Mouse (Mus musculus) ES-E14 (cell line): Measurements from ENCODE around the gene Rev3l. TPM values are rescaled to one million over a fixed set of nuclear protein-coding genes. Genes with fewer than 3 reads are reported as not detected.
"Not testable (repeated sequence)": the region's sequence is repeated elsewhere in the genome, so short reads cannot be mapped to it uniquely, and the experiment has no call there.

Experiments used
- DNase-seq: peaks from one replicate; pipeline ENCODE4 v3.0.0-alpha.2; 2013; ENCODE audit warnings: low read depth, low spot score
- H3K27ac ChIP-seq: 2 replicates; pipeline ENCODE4 v1.5.1; 2012; ENCODE audit warnings: low read depth, mild to moderate bottlenecking, low read length, moderate library complexity, mixed read lengths; ENCODE audit not compliant: poor library complexity, insufficient read depth, severe bottlenecking
- H3K36me3 ChIP-seq: 2 replicates; pipeline ENCODE4 v1.6.1; 2012; ENCODE audit warnings: mild to moderate bottlenecking, low read length, moderate library complexity, mixed read lengths; ENCODE audit not compliant: control insufficient read depth, poor library complexity, insufficient read depth, severe bottlenecking
- H3K4me1 ChIP-seq, 2 experiments: fragments of 150-350 bp in 1 of 2; sonication (generic) in 1 of 2; 2 replicates each; pipeline ENCODE4 v1.6.1; 2012; ENCODE audit warnings: low read length in 2 of 2, mild to moderate bottlenecking in 1 of 2, mixed read lengths in 1 of 2; ENCODE audit not compliant: control insufficient read depth in 2 of 2, insufficient read depth in 2 of 2, poor library complexity in 1 of 2
- H3K4me3 ChIP-seq, 2 experiments: fragments of 150-350 bp in 1 of 2; sonication (generic) in 1 of 2; 2 replicates each; pipeline ENCODE4 v1.5.1; 2012; ENCODE audit warnings: low read length in 2 of 2, low read depth in 1 of 2, mild to moderate bottlenecking in 1 of 2, mixed read lengths in 1 of 2; ENCODE audit not compliant: insufficient read depth in 1 of 2, poor library complexity in 1 of 2, severe bottlenecking in 1 of 2
- H3K9ac ChIP-seq: 2 replicates; pipeline ENCODE4 v1.6.1; 2012; ENCODE audit warnings: low read depth, mild to moderate bottlenecking, low read length, mixed read lengths; ENCODE audit not compliant: poor library complexity, insufficient read depth, severe bottlenecking
- H3K9me3 ChIP-seq: fragments of 150-350 bp; sonication (generic); 2 replicates; pipeline ENCODE4 v1.6.1; 2012; ENCODE audit warnings: low read depth, mild to moderate bottlenecking, low read length; ENCODE audit not compliant: control insufficient read depth, insufficient read depth
- CHD2 ChIP-seq: IDR thresholded peaks from 2 replicates; pipeline ENCODE4 v1.6.1; 2014; ENCODE audit warnings: mild to moderate bottlenecking, low read depth, low read length, inconsistent platforms
- HCFC1 ChIP-seq: IDR thresholded peaks from 2 replicates; pipeline ENCODE4 v1.6.1; 2012; ENCODE audit warnings: low read length, inconsistent platforms, borderline replicate concordance; ENCODE audit not compliant: insufficient read depth
- MAFK ChIP-seq: IDR thresholded peaks from 2 replicates; pipeline ENCODE4 v1.6.1; 2014; ENCODE audit warnings: mild to moderate bottlenecking, low read depth, low read length, inconsistent platforms; ENCODE audit not compliant: insufficient read depth
- ZC3H11A ChIP-seq: IDR thresholded peaks from 2 replicates; pipeline ENCODE4 v1.6.1; 2012; ENCODE audit warnings: low read depth, mild to moderate bottlenecking, inconsistent platforms, low read length, borderline replicate concordance
- ZNF384 ChIP-seq: IDR thresholded peaks from 2 replicates; pipeline ENCODE4 v1.6.1; 2012; ENCODE audit warnings: low read depth, low read length, inconsistent platforms
- in situ Hi-C, 2 experiments: fragments of 600-800 bp; cut with MboI; formaldehyde crosslinking; loops; one replicate each; pipeline ENCODE4 v1.15.1; 2025; ENCODE audit warnings: low sequenced_read_pairs in 2 of 2, inconsistent platforms in 1 of 2; ENCODE audit not compliant: unreplicated experiment in 2 of 2
- total RNA-seq: library from RNA; depleted of rRNA; stranded (reverse); fragments of 300-350 nt; gene quantifications from 2 replicates; pipeline ENCODE4 v1.2.3, GENCODE M21; 2012; rRNA removed

The Rev3l gene
- total RNA-seq, 1 experiment, result 35.0 TPM

- no peak overlapping the region for H3K9ac ChIP-seq
- no peak for DNase-seq
- no peak overlapping the region for H3K4me3 ChIP-seq
- no peaks in the 10 kb centered on the region for H3K9me3 ChIP-seq
- H3K4me1 ChIP-seq, result no peaks in the 10 kb centered on the region
- in situ Hi-C loops, result no loop called here
- TF ChIP-seq ZC3H11A (no peak), MAFK (no peak), HCFC1 (no peak), CHD2 (no peak), ZNF384 (no peak)
- H3K36me3 ChIP-seq, result no peaks in the 10 kb centered on the region
- no peak overlapping the region for H3K27ac ChIP-seq
Observed at GRCm38 (mm10) chr10:39906799-39907658, 175.1 kb downstream of the Rev3l start.

- in situ Hi-C loops, result no loop called here
- no peaks in the 10 kb centered on the region for H3K36me3 ChIP-seq
- TF ChIP-seq ZNF384 (no peak), HCFC1 (no peak), CHD2 (no peak), ZC3H11A (no peak), MAFK (no peak)
Observed at GRCm38 (mm10) chr10:39908768-39909441, 177.0 kb downstream of the Rev3l start.

DNA sequence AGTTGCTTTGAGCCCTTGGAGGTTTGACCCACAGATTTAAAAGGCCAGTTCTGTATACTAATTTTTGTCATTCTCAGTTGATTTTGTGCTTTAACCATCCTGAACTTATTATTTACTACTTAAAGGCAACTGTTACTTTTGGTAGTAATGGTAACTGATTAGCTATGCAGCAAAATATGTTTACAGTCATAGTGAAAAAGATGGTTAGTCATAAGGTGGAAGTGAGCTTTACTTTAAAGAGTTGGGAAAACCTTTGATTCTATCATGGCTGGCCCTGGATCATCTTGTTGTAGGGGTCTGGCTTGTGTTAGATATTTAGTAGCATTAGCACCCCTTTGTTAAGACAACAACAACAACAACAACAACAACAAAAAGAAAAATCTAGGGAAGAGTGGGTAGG, 180.7 kb downstream of the Rev3l start:
- no peak overlapping the region for H3K9ac ChIP-seq
- no peak for TF ChIP-seq ZNF384
- TF ChIP-seq CHD2, result no peak
- no peak for TF ChIP-seq MAFK
- no peak for TF ChIP-seq HCFC1
- no peak for TF ChIP-seq ZC3H11A
- H3K9me3 ChIP-seq, result no peaks in the 10 kb centered on the region
- H3K27ac ChIP-seq, result no peak overlapping the region
- H3K4me1 ChIP-seq, result no peaks in the 10 kb centered on the region
- DNase-seq, result no peak
- H3K36me3 ChIP-seq, result no peaks in the 10 kb centered on the region
- in situ Hi-C loops, result no loop called here
- no peak overlapping the region for H3K4me3 ChIP-seq

More at GRCm38 (mm10) chr10:39908768-39909441, 177.0 kb downstream of the Rev3l start:
- DNase-seq, result no peak
- no peaks in the 10 kb centered on the region for H3K4me1 ChIP-seq
- no peak overlapping the region for H3K4me3 ChIP-seq
- no peak overlapping the region for H3K27ac ChIP-seq
- no peak overlapping the region for H3K9ac ChIP-seq
- H3K9me3 ChIP-seq, result no peaks in the 10 kb centered on the region

- H3K36me3 ChIP-seq, H3K9ac ChIP-seq, H3K4me3 ChIP-seq, H3K9me3 ChIP-seq, DNase-seq, in situ Hi-C loops, H3K4me1 ChIP-seq, H3K27ac ChIP-seq: not testable (repeated sequence)
Observed at GRCm38 (mm10) chr10:39924556-39924955, 192.6 kb downstream of the Rev3l start.

Other genes starting within 250 kb of the Rev3l start
- gene Traf3ip2, start 119.2 kb upstream of the Rev3l start, total RNA-seq, result 9.2 and 9.8 TPM in 2 replicates
- 4.7 and 6.7 TPM in 2 replicates for gene Mfsd4b4, start 167.1 kb downstream of the Rev3l start, total RNA-seq
- not detected in 2 replicates for gene Mfsd4b2, start 194.8 kb downstream of the Rev3l start, total RNA-seq
- 0.18 and 0.26 TPM in 2 replicates for gene Mfsd4b3, start 228.0 kb downstream of the Rev3l start, total RNA-seq